Mouse (Mus musculus) bone marrow, adult 2 months (tissue): Measurements from ENCODE around the gene Nebl. TPM values are rescaled to one million over a fixed set of nuclear protein-coding genes. Genes with fewer than 3 reads are reported as not detected.
A peak's percentile ranks its signal among the peaks of the same experiment; 100 is the strongest.

ENCODE experiments used
- H3K27ac ChIP-seq: fragments of 200-500 bp; 2 replicates; pipeline ENCODE4 v1.5.1; 2012; ENCODE audit warnings: low read depth, mild to moderate bottlenecking, control low read depth, inconsistent platforms, low read length; ENCODE audit not compliant: control insufficient read depth, poor library complexity, insufficient read depth
- H3K4me1 ChIP-seq: fragments of 200-500 bp; 2 replicates; pipeline ENCODE4 v1.6.1; 2011; ENCODE audit warnings: low read length; ENCODE audit not compliant: control insufficient read depth, insufficient read depth
- H3K4me3 ChIP-seq: fragments of 200-500 bp; replicated peaks from 2 replicates; pipeline ENCODE3; 2011; ENCODE audit warnings: mild to moderate bottlenecking, low read depth, low read length, control low read depth; ENCODE audit not compliant: control insufficient read depth
- CTCF ChIP-seq: fragments of 200-500 bp; IDR thresholded peaks from 2 replicates; pipeline ENCODE4 v1.5.1; 2011; ENCODE audit warnings: low read length, control low read depth; ENCODE audit not compliant: control insufficient read depth, insufficient read depth
- POLR2A ChIP-seq: fragments of 200-500 bp; IDR thresholded peaks from 2 replicates; pipeline ENCODE4 v1.6.1; 2011; ENCODE audit warnings: low read depth, mild to moderate bottlenecking, control low read depth, low read length, borderline replicate concordance; ENCODE audit not compliant: control insufficient read depth
- WGBS: fragments of 180-500 bp; shearing (Covaris S2); methylation state at CpG from one replicate; pipeline ENCODE4 v1.1.7; 2018; 5-methylcytosine and 5-hydroxymethylcytosine counted together
- polyA plus RNA-seq: library from polyadenylated mRNA; stranded (reverse); fragments of >200 nt; gene quantifications from 2 replicates; pipeline ENCODE4 v1.2.4, GENCODE M21; 2011; ENCODE audit warnings: low replicate concordance; ENCODE audit not compliant: missing spikeins, insufficient read depth, insufficient read length

The Nebl gene
- polyA plus RNA-seq, 1 experiment, result 2.7 TPM

- no peak for TF ChIP-seq POLR2A
- TF ChIP-seq CTCF, result no peak
- WGBS, result 76% methylated on average over 2 of the region's 2 CpGs
- H3K27ac ChIP-seq, result no peak overlapping the region
- H3K4me3 ChIP-seq, result no peak overlapping the region
- H3K4me1 ChIP-seq, result no peaks in the 10 kb centered on the region
Observed at GRCm38 (mm10) chr2:17375916-17376315, 355.3 kb downstream of the Nebl start.

- H3K4me3 ChIP-seq, result no peak overlapping the region
- no peak overlapping the region; the same call in 1 of the 2 replicates for H3K27ac ChIP-seq
- 2% methylated on average over 5 of the region's 5 CpGs for WGBS
Observed at GRCm38 (mm10) chr2:17365671-17366070, 365.6 kb downstream of the Nebl start.

GRCm38 (mm10) chr2:17364971-17365548 lies 366.2 kb downstream of the Nebl start:
- WGBS, result 22% methylated on average over 6 of the region's 6 CpGs
- TF ChIP-seq CTCF, result no peak
- no peak for TF ChIP-seq POLR2A
- Histone ChIP-seq H3K4me3 (no peak overlapping the region), H3K4me1 (no peaks in the 10 kb centered on the region; the same call in 1 of the 2 replicates), H3K27ac (peak overlapping the region; percentile 64)

More at GRCm38 (mm10) chr2:17365671-17366070, 365.6 kb downstream of the Nebl start:
- H3K4me1 ChIP-seq, result no peaks in the 10 kb centered on the region; the same call in 1 of the 2 replicates
- TF ChIP-seq POLR2A, result no peak
- TF ChIP-seq CTCF, result no peak

- Histone ChIP-seq H3K4me1 (no peaks in the 10 kb centered on the region; the same call in 1 of the 2 replicates), H3K27ac (no peak overlapping the region), H3K4me3 (no peak overlapping the region)
- WGBS, result 58% methylated on average over 12 of the region's 12 CpGs
- no peak for TF ChIP-seq POLR2A
Observed at GRCm38 (mm10) chr2:17363337-17364216, 367.7 kb downstream of the Nebl start.

GRCm38 (mm10) chr2:17362181-17362580 lies 369.1 kb downstream of the Nebl start:
- 58% methylated on average over 1 of the region's 1 CpGs for WGBS
- no peak overlapping the region for H3K4me3 ChIP-seq

GRCm38 (mm10) chr2:17344643-17345042 lies 386.6 kb downstream of the Nebl start:
- no peak overlapping the region for H3K4me3 ChIP-seq
- 82% methylated on average over 1 of the region's 1 CpGs for WGBS
- no peak overlapping the region for H3K27ac ChIP-seq
- H3K4me1 ChIP-seq, result no peaks in the 10 kb centered on the region; the same call in 1 of the 2 replicates
- TF ChIP-seq POLR2A (no peak), CTCF (no peak)

More at GRCm38 (mm10) chr2:17362181-17362580, 369.1 kb downstream of the Nebl start:
- TF ChIP-seq POLR2A (no peak), CTCF (no peak)
- Histone ChIP-seq H3K27ac (no peak overlapping the region), H3K4me1 (no peaks in the 10 kb centered on the region; the same call in 1 of the 2 replicates)

GRCm38 (mm10) chr2:17335451-17335850 lies 395.8 kb downstream of the Nebl start:
- H3K4me3 ChIP-seq, result no peak overlapping the region
- WGBS, result 87% methylated on average over 5 of the region's 5 CpGs
- TF ChIP-seq CTCF (no peak), POLR2A (no peak)
- H3K4me1 ChIP-seq, result no peaks in the 10 kb centered on the region
- H3K27ac ChIP-seq, result no peak overlapping the region

- no peak for TF ChIP-seq POLR2A
- no peak for TF ChIP-seq CTCF
- H3K4me1 ChIP-seq, result no peaks in the 10 kb centered on the region
- 78% methylated on average over 1 of the region's 1 CpGs for WGBS
- H3K27ac ChIP-seq, result no peak overlapping the region
- H3K4me3 ChIP-seq, result no peak overlapping the region
Observed at GRCm38 (mm10) chr2:17326590-17326989, 404.7 kb downstream of the Nebl start.

- WGBS, result 86% methylated on average over 5 of the region's 5 CpGs
- Histone ChIP-seq H3K27ac (no peak overlapping the region), H3K4me3 (no peak overlapping the region), H3K4me1 (no peaks in the 10 kb centered on the region)
- TF ChIP-seq POLR2A (no peak), CTCF (no peak)
Observed at GRCm38 (mm10) chr2:17316850-17317249, 414.4 kb downstream of the Nebl start.
